Mouse (Mus musculus): ENCODE measurements around the gene Znhit1.
"Not testable (repeated sequence)": the region's sequence is repeated elsewhere in the genome, so short reads cannot be mapped to it uniquely, and the experiment has no call there.

Gene Znhit1

DNA sequence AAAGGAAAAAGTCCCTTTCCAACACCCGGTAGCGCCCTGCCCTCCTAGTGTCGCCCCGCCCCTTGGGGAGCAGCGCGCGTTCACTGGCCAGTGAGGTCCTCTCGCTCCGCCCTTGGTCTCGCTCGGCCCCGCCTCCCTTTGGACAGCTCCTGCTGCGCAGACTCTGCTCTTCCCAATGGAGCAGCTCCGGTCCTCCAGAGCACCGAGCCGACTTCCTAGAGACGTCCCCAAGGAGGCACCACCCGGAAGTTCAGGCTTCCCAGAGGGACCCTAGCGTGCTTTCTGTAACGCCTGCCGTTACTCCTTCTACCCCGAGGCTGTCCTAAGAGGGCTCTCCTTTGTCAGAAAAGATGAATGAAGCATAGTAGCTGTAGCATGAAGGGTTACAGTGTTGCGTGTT, 34.8 kb downstream of the Znhit1 start, which contains the start of gene Fis1:
TSS of gene Fis1 (plus strand) at position 261 of the 400 bp plus-strand sequence.
- peak; percentile 89 for DNase-seq (ENCODE audit: low read depth, low spot score)

- DNase-seq (ENCODE audit: low read depth, low spot score) = no peak
These were observed 35.7 kb downstream of the Znhit1 start for GRCm38 (mm10) chr5:136952153-136952552.

DNA sequence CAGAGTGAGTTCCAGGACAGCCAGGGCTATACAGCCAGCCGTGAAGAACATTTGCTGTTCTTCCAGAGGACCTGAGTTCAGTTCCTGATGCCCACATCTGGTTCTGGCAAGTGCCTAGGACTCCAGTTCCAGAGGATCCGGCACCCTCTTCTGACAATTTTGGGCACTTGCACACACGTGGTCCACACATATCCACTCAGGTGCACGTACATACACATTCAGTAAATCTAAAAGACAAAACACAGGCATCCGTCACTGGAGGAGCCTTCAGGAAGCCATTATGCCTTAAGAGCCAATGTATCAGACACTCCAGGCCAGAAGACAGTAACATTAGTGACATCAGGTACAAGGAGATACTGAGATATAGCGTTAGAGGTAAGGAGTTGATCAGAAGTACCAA, 37.3 kb downstream of the Znhit1 start:
- DNase-seq (ENCODE audit: low read depth, low spot score) = no peak

- not testable (repeated sequence) for DNase-seq (ENCODE audit: low read depth, low spot score)
These were observed 38.1 kb downstream of the Znhit1 start for GRCm38 (mm10) chr5:136949551-136950336.

DNA sequence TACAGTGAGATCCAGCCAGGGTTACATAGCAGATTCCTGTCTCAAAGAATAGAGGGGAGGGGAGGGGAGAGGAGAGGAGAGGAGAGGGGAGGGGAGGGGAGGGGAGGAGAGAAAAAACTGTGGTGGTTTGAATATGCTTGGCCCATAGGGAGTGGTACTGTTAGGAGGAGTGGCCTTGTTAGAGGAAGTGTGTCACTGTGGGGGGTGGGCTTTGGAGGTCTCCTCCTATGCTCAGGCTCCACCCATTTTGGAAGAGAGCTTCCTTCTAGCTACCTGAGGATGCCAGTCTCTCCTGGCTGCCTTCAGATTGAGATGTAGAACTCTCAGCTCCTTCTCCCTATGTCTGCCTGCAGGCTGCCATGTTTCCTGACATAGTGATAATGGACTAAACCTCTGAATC, 39.9 kb downstream of the Znhit1 start:
- DNase-seq (ENCODE audit: low read depth, low spot score) = no peak

- no peak for DNase-seq (ENCODE audit: low read depth, low spot score)
These were observed 42.7 kb downstream of the Znhit1 start for GRCm38 (mm10) chr5:136945084-136945483.

DNA sequence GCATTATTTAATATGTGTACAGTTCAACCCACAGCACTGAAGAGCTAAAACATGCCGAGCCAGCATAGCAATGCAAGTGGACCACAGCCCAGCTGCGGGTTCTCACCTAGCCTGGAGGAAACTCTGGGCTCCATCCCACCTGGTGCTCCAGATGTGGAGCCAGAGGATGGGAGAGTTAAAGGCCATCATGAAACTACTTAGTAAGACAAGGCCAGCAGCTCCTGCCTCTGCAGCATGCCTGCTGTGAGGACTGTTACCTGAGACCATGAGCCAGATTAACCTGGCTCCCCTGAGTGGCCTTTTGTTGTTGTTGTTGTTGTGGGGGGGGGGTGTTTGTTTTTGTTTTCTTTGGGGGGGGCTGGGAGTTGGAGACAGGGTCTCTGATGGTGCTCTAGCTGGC, 44.4 kb downstream of the Znhit1 start:
- DNase-seq (ENCODE audit: low read depth, low spot score) = no peak

- DNase-seq (ENCODE audit: low read depth, low spot score) = no peak
These were observed 45.0 kb downstream of the Znhit1 start for GRCm38 (mm10) chr5:136942781-136943180.

DNA sequence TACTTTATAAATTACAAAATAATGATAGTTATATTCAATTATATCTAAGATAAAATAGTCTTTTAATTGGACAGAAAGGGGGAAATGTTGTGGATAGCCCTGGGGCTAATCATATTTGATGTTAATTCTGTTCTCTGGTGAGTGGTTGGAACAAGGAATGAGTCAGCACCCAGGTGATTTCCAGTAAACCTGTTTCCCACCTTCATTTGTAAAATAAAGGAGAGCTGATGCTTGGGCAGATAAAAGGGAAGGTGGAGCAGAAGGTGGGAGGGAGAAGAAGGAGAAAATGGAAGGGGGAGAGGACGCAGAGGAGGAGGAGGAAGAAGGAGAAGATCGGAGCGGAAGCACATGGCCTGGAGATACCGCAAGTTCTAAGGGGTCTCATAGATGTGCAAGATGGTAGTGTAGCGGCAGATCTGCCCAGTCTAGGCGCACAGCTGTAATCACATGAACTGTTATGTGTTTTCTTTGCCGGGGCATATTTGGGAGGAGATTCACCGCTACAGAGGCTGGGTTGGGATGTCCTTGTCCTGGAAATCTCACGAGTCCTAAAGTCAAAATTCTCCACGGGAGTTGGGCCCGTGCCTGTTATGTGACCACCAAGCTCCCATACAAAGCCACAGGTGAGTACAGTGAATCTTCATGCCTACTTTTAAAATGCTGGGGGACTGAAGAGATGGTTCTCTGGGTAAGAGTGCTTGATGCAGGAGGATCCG, 46.8 kb downstream of the Znhit1 start:
- DNase-seq (ENCODE audit: low read depth, low spot score) = no peak

GRCm38 (mm10) chr5:136940029-136940428, 47.8 kb downstream of the Znhit1 start:
- not testable (repeated sequence) for DNase-seq (ENCODE audit: low read depth, low spot score)

DNA sequence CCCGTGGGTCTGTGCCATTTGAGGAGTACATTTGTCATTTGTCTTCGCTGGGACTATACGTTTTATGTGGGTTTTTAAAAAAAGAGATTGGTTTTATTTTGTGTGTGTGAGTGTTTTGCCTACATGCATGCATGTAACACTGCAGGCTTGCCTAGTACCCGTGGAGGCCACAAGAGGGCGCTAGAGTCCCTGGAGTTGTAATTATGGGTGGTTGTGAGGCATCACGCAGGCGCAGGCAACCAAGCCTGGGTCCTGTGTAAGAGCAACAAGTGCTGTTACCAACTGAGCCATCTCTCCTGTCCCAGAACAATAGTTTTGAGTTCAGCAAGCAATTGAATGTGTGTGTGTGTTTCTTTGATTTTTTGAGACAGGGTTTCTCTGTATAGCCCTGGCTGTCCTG, 48.5 kb downstream of the Znhit1 start:
- DNase-seq (ENCODE audit: low read depth, low spot score) = no peak

DNA sequence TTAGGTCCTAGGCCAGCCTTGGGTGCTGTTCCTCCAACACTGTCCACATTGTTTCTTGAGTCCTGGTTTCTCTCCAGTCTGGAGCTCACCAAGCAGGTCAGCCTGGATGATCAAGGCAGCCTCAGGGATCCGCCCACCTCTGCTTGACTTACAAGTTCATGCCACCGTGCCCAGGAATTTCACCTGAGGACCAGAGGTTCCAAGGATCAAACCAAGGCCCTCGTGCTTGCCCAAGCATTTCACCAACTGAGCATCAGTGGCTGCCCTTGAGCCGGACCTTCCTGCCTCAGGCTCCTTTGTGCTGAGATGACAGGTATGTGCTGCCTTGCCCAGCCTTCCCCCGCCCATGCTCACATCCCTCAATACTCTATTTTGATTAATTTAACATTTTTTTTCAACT, 50.2 kb downstream of the Znhit1 start:
- no peak for DNase-seq (ENCODE audit: low read depth, low spot score)

DNA sequence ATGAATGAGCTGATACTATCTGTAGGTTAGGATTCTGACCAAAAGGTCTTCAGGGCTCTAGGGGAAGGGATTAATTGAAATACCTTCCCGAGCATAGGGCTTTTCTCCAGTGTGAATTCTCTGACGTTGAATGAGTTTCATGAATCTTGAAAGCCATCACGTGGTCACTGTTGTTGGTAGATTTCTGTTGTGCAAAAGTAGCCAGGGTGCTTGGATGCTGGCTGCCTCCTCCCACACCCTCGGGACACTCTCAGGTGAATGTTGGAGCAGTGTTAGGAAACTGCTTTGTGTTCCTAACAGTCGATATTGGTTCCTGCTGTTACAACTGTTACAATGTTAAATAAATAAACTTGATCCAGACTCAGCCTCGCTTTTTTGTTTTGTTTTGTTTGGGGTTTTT, 51.1 kb downstream of the Znhit1 start:
- no peak for DNase-seq (ENCODE audit: low read depth, low spot score)

GRCm38 (mm10) chr5:136935905-136936695, 51.7 kb downstream of the Znhit1 start:
- DNase-seq (ENCODE audit: low read depth, low spot score) = no peak

DNA sequence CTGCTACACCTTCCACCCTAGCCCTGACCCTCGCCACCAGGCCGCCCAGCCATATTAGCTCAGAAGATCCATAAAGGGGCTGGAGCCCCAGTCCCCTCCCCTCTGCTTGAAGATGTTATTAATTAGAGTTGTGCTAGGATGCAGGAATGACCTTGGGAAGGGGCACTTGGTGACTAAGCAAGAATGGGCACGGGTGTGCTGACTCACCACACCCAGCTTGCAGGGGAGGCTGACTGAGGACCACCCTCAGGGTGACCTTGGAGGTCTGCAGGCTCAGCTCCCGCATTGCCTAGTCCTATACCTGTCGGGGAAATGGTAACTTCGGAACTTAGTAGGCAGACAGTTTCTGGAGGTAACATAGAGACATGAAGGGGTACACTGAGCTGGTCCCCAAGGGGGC, 53.9 kb downstream of the Znhit1 start:
- DNase-seq (ENCODE audit: low read depth, low spot score) = no peak

- no peak for DNase-seq (ENCODE audit: low read depth, low spot score)
These were observed 54.9 kb downstream of the Znhit1 start for GRCm38 (mm10) chr5:136932956-136933355.
